Mouse (Mus musculus): Measurements from ENCODE around the gene Rxylt1. TPM values are rescaled to one million over a fixed set of nuclear protein-coding genes. Genes with fewer than 3 reads are reported as not detected.

Gene Rxylt1
- not detected in 2 replicates for polyA plus RNA-seq (2012; ENCODE audit: insufficient read depth, insufficient read length, low replicate concordance, missing spikeins)

DNA sequence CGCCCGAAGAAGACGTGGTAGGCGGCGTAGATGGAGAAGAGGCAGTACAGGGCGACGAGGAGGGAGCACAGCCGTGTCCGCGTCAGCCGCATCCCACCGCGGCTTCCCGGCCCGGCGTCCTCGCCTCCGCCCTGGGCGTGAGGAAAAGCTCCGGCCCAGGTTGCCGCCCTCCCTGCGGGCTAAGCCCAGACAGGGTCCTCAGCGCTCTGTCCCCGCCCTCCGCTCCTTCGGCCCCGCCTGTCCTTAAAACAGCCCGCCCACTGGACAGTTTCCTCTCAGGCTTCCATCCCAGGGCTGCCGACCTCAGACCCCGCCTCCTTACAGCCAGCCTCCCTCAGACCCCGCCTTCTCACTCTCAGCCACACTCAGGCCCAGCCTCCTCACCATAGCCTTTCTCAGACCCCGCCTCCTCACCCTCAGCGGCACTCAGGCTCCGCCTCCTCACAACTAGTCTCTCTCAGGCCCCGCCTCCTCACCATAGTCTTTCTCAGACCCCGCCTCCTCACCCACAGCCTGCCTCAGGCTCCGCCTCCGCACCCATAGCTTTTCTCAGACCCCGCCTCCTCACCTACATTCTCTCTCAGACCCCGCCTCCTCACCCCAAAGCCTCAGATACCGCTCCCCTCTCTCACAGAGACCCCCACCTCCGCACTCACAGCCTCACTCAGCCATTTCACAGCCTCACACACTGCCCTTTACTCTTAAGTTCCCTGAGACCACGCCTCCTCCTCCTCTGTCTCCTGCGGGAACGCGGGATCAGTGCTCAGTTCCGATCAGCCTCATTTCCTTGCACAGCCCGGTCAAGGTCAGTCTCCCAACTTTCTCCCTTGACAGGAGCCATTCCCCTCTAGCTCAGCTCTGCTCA, at the start of gene Rxylt1:
Rxylt1 (minus strand) TSS at position 392 of the 865 bp plus-strand sequence.
- TF ChIP-seq POLR2A (IDR thresholded peaks at IDR 0.05; ENCODE audit: insufficient read depth, low read depth, low read length) (peak; percentile 64), CTCF (IDR thresholded peaks at IDR 0.05; ENCODE audit: insufficient read depth, low read depth, low read length) (peak; percentile 2; the same call in 1 of the 2 replicates)
- WGBS, result under 1% methylated on average over 47 of the region's 48 CpGs
- H3K27ac ChIP-seq (ENCODE audit: insufficient read depth, low read depth, low read length), result peak within 1 kb of the TSS; percentile 44
- peak within 1 kb of the TSS; percentile 69 for H3K4me3 ChIP-seq (ENCODE audit: insufficient read depth, low read depth, low read length)
- peaks cover 4% of the 10 kb centered on the region; the same call in 1 of the 2 replicates for H3K4me1 ChIP-seq (ENCODE audit: control insufficient read depth, insufficient read depth, low read length)

DNA sequence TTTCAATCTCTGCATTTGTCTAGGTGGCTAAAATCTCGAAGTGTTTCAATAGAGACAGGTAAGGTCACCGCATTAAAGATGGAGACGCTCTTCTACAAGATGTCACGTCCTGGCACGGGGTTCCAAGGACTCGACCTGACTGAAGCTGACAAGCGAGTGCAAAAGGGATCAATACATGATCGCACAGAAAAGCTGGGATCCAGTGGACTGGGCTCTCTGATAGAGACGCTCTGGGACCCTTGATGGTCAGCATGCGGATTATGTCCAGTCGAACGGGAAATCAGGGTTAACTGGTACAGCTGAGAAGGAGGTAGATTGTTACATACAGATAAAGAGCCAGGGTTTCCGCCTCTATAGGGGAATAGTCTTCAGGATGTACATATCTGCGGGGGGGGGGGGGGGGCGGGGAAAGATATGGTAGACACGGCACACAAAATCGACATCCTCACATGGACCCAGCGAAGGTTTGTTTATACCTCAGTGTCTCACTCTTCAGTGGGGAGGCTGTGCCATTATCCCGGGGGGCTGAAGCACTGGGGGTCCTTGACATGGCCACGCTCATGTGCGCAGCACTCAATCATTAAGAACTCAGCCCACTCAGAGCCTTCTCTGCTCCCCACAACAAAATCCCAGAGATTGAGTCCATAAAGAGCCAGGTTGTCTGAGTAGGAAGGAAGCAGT, 24.3 kb upstream of the Rxylt1 start:
- WGBS, result 68% methylated on average over 21 of the region's 21 CpGs
- no peak overlapping the region for H3K4me3 ChIP-seq (ENCODE audit: insufficient read depth, low read depth, low read length)
- no peaks in the 10 kb centered on the region; the same call in 1 of the 2 replicates for H3K4me1 ChIP-seq (ENCODE audit: control insufficient read depth, insufficient read depth, low read length)
- TF ChIP-seq CTCF (IDR thresholded peaks at IDR 0.05; ENCODE audit: insufficient read depth, low read depth, low read length) (no peak), POLR2A (IDR thresholded peaks at IDR 0.05; ENCODE audit: insufficient read depth, low read depth, low read length) (no peak)
- no peak overlapping the region for H3K27ac ChIP-seq (ENCODE audit: insufficient read depth, low read depth, low read length)

DNA sequence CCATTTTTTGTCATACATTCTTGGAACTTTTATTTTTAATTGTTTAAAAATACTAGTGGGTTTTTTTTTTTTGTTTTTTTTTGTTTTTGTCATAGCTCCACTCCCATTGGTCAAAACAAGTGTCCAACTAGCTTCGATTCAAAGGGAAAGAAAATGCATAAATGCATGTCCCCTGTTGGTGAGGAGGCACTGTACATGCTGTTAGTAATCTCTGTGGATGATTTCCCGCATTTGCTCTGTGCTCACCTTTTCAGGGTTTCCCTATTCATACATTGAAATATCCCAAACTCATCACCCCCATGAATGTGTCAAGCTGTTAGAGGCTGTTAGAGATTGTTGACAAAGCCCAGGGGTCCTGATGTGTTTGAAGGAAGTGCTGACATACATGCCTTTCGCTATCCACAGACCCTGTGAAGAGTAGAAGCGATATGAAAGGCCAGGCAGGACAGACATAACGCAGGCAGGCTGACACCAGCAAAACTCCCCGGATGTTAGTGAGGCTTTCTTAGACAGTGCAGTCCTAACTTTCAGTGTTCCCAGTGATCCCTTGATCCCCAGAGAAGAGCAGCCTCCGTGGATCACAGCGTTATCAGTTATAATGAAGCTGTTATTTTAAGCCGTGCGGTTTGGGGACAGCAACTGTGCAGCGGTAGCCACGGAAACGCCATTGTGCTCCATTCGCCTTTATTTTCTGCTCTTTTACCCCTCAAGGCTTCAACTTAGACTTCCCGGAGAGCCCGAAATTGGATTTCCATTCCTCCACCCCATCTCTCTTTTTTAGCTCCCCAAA, 23.5 kb upstream of the Rxylt1 start:
- WGBS, result 21% methylated on average over 16 of the region's 16 CpGs
- TF ChIP-seq CTCF (IDR thresholded peaks at IDR 0.05; ENCODE audit: insufficient read depth, low read depth, low read length) (no peak), POLR2A (IDR thresholded peaks at IDR 0.05; ENCODE audit: insufficient read depth, low read depth, low read length) (no peak)
- 0 out of 2 replicates have a peak overlapping the region, but pooled peaks have one; percentile 7 for H3K4me3 ChIP-seq (ENCODE audit: insufficient read depth, low read depth, low read length)
- H3K4me1 ChIP-seq (ENCODE audit: control insufficient read depth, insufficient read depth, low read length), result no peaks in the 10 kb centered on the region; the same call in 1 of the 2 replicates
- H3K27ac ChIP-seq (ENCODE audit: insufficient read depth, low read depth, low read length), result no peak overlapping the region

DNA sequence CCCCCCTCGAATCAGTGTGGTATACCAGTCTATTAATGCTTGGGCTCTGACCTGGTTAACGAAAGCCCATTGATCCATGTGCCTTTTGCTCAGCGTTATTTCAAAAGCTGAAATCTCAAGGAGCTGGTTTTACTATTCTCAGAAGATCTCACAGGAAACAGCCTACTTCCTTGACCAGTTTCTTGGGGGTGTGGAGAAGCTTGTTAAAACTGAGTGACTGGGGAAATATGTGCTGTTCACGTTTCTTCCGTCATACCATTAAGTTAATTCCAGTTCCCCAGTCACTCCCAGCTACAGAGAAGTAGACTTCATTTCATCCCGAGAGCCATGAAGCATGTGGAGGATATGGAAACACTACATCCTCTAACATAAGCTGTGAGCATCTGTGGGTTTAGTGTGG, 22.3 kb upstream of the Rxylt1 start:
- TF ChIP-seq CTCF (IDR thresholded peaks at IDR 0.05; ENCODE audit: insufficient read depth, low read depth, low read length) (no peak), POLR2A (IDR thresholded peaks at IDR 0.05; ENCODE audit: insufficient read depth, low read depth, low read length) (no peak)
- Histone ChIP-seq H3K4me3 (ENCODE audit: insufficient read depth, low read depth, low read length) (no peak overlapping the region), H3K27ac (ENCODE audit: insufficient read depth, low read depth, low read length) (no peak overlapping the region), H3K4me1 (ENCODE audit: control insufficient read depth, insufficient read depth, low read length) (no peaks in the 10 kb centered on the region; the same call in 1 of the 2 replicates)
- WGBS, result 68% methylated on average over 6 of the region's 6 CpGs

DNA sequence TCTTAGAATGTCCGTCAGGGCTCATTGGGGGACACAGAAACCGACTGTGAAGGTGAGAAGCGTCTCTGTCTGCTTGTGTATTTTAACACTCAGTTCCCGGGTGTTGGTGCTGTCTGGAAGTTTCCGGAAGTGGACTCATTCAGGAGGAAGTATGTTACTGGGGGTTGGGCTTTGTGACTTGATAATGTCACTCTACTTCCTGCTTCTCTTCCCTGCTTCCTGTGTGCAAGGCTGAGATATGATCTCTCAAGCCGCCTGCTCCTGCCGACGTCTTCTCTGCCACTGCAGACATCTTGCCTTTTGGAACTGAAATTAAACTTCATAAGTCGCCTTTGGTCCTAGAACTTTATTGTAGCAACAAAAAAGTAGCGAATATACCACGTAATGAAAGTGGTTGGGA, 19.5 kb upstream of the Rxylt1 start:
- 90% methylated on average over 11 of the region's 11 CpGs for WGBS
- TF ChIP-seq POLR2A (IDR thresholded peaks at IDR 0.05; ENCODE audit: insufficient read depth, low read depth, low read length) (no peak), CTCF (IDR thresholded peaks at IDR 0.05; ENCODE audit: insufficient read depth, low read depth, low read length) (no peak)
- Histone ChIP-seq H3K4me3 (ENCODE audit: insufficient read depth, low read depth, low read length) (no peak overlapping the region), H3K27ac (ENCODE audit: insufficient read depth, low read depth, low read length) (no peak overlapping the region), H3K4me1 (ENCODE audit: control insufficient read depth, insufficient read depth, low read length) (no peaks in the 10 kb centered on the region; the same call in 1 of the 2 replicates)

DNA sequence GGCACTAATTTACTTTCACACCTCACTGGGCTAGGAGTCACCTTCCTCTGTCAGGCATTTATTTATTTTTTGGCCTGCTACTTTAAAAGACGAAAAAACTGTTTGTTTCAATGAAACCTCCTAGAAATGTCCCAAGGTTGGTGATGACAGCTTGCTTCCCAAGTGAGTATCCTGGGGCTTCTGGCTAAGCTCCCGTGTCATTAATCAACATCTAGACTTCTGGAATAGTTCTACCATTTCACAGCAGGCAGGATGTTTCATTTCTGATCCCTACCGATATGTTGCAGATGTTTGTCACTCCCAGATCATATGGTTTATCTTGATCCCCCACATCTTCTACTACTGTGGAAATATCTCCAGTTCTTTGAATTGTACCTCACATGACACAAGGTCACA, 9.5 kb upstream of the Rxylt1 start:
- H3K4me3 ChIP-seq (ENCODE audit: insufficient read depth, low read depth, low read length), result no peak overlapping the region
- no peak for TF ChIP-seq CTCF (IDR thresholded peaks at IDR 0.05; ENCODE audit: insufficient read depth, low read depth, low read length)
- TF ChIP-seq POLR2A (IDR thresholded peaks at IDR 0.05; ENCODE audit: insufficient read depth, low read depth, low read length), result no peak
- H3K27ac ChIP-seq (ENCODE audit: insufficient read depth, low read depth, low read length), result no peak overlapping the region
- no peaks in the 10 kb centered on the region for H3K4me1 ChIP-seq (ENCODE audit: control insufficient read depth, insufficient read depth, low read length)
- 88% methylated on average over 3 of the region's 3 CpGs for WGBS

DNA sequence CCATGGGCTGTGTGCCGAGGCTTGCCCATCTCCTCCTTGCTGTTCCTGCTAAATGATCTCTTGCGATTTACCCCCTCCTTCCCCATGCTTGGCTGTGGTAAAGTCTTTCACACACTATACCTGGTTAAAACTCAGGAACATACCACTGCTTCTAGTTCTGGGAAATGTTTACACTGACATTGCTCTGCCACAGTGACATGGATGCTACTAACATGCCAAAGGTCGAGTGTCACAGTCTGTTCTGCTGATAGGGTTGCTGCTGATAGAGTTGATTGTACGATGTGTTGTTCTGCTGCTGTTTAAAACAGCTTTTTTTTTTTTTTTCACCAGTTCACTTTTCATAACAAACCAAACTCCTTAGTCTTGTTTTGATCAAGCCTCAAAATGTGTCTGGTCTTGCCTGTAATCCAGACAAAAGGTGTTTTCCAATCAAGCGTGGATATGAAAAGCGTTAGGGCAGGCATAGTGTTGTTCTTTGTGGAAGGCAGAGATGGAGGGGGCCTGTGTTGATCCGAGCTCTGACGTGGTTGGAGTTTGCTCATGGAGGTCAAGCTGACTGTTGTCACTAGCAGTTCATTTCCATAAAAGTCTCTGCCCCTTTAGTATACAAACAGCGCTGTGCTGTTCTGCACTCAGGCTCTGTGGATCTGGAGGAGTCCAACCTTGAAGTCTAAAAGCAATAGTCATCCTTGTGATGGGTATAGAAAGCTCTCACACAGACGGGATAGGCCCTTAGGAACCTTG, 8.9 kb upstream of the Rxylt1 start:
- WGBS, result 72% methylated on average over 10 of the region's 10 CpGs
- TF ChIP-seq POLR2A (IDR thresholded peaks at IDR 0.05; ENCODE audit: insufficient read depth, low read depth, low read length), result no peak
- no peak for TF ChIP-seq CTCF (IDR thresholded peaks at IDR 0.05; ENCODE audit: insufficient read depth, low read depth, low read length)
- Histone ChIP-seq H3K4me1 (ENCODE audit: control insufficient read depth, insufficient read depth, low read length) (no peaks in the 10 kb centered on the region), H3K4me3 (ENCODE audit: insufficient read depth, low read depth, low read length) (no peak overlapping the region), H3K27ac (ENCODE audit: insufficient read depth, low read depth, low read length) (no peak overlapping the region)

DNA sequence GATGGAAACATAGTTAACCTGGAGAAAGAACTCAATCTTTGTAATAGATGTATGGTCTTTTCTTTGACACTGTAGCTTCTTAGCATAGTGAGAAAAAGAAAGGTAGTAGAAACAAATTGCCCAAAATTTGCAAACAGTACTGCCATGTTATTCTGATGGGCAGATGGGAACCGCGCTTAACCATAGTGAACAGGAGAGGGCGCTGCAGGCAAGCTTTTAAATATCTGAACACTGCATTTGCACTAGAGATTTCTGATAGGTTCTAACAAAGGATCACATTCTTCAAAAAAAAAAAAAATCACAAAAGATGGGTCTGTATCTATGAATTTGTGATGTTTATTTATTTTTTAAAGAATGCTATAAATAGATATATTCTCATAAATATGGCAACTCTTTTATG, 8.2 kb upstream of the Rxylt1 start:
- H3K4me3 ChIP-seq (ENCODE audit: insufficient read depth, low read depth, low read length), result no peak overlapping the region
- H3K27ac ChIP-seq (ENCODE audit: insufficient read depth, low read depth, low read length), result no peak overlapping the region
- WGBS, result 2% methylated on average over 3 of the region's 3 CpGs
- TF ChIP-seq POLR2A (IDR thresholded peaks at IDR 0.05; ENCODE audit: insufficient read depth, low read depth, low read length) (no peak), CTCF (IDR thresholded peaks at IDR 0.05; ENCODE audit: insufficient read depth, low read depth, low read length) (no peak)
- no peaks in the 10 kb centered on the region for H3K4me1 ChIP-seq (ENCODE audit: control insufficient read depth, insufficient read depth, low read length)
